Mouse (Mus musculus) CH12.LX (cell line): Measurements from ENCODE around the gene Dhx8. TPM values are rescaled to one million over a fixed set of nuclear protein-coding genes. Genes with fewer than 3 reads are reported as not detected.

Experiments used
- DNase-seq: peaks from one replicate; pipeline ENCODE4 v3.0.0-alpha.2; 2013; ENCODE audit errors: extremely low read depth
- H3K27ac ChIP-seq: 2 replicates; pipeline ENCODE4 v1.5.1; 2012; ENCODE audit warnings: low read depth, mild to moderate bottlenecking, control low read depth, moderate library complexity; ENCODE audit not compliant: insufficient read depth
- H3K27me3 ChIP-seq: replicated peaks from 2 replicates; pipeline ENCODE3; 2012; ENCODE audit warnings: inconsistent platforms
- H3K36me3 ChIP-seq, 2 experiments: replicated peaks in 1 of 2; 2 replicates each; pipeline versions ENCODE3 to v1.6.1; 2012; ENCODE audit warnings: inconsistent platforms in 1 of 2, low read length in 1 of 2, mild to moderate bottlenecking in 1 of 2, mixed read lengths in 1 of 2, moderate library complexity in 1 of 2; ENCODE audit not compliant: control insufficient read depth in 1 of 2, insufficient read depth in 1 of 2
- H3K4me1 ChIP-seq, 2 experiments: 2 replicates each; pipeline ENCODE4 v1.6.1; 2012; ENCODE audit warnings: inconsistent platforms in 1 of 2, moderate library complexity in 1 of 2; ENCODE audit not compliant: insufficient read depth in 2 of 2, control insufficient read depth in 1 of 2
- H3K4me2 ChIP-seq: 2 replicates; pipeline ENCODE4 v1.6.1; 2012; ENCODE audit warnings: low read depth, mild to moderate bottlenecking, control low read depth; ENCODE audit not compliant: poor library complexity, insufficient read depth, severe bottlenecking
- H3K4me3 ChIP-seq, 3 experiments: fragments of 150-350 bp in 1 of 3; sonication (generic) in 1 of 3; replicated peaks in 1 of 3; 2 replicates each; pipeline versions ENCODE3 to v1.5.1; 2011 to 2012; ENCODE audit warnings: low read depth in 2 of 3, low read length in 2 of 3, mild to moderate bottlenecking in 2 of 3, moderate library complexity in 2 of 3, control low read depth in 1 of 3, improper control_type of control experiment in 1 of 3, inconsistent platforms in 1 of 3, mixed read lengths in 1 of 3; ENCODE audit not compliant: poor library complexity in 1 of 3
- H3K79me2 ChIP-seq: replicated peaks from 2 replicates; pipeline ENCODE4 v1.6.1; 2012; ENCODE audit warnings: mild to moderate bottlenecking, moderate library complexity; ENCODE audit not compliant: control insufficient read depth, poor library complexity, insufficient read depth, severe bottlenecking; ENCODE audit errors: extremely low read depth
- H3K9ac ChIP-seq: 2 replicates; pipeline ENCODE4 v1.6.1; 2012; ENCODE audit warnings: low read depth, mild to moderate bottlenecking, control low read depth, moderate library complexity; ENCODE audit not compliant: insufficient read depth
- H3K9me3 ChIP-seq: replicated peaks from 2 replicates; pipeline ENCODE3; 2012; ENCODE audit warnings: low read length, inconsistent platforms, mixed read lengths
- CHD1 ChIP-seq: IDR thresholded peaks from 2 replicates; pipeline ENCODE4 v1.6.1; 2012; ENCODE audit warnings: low read depth, low read length, improper control_type of control experiment, inconsistent platforms
- CTCF ChIP-seq, 2 experiments: IDR thresholded peaks in 1 of 2; conservative IDR thresholded peaks in 1 of 2; 2 replicates each; pipeline ENCODE4 v1.5.1; 2011 to 2012; ENCODE audit warnings: low read depth in 2 of 2, low read length in 2 of 2, improper control_type of control experiment in 1 of 2, inconsistent platforms in 1 of 2, mild to moderate bottlenecking in 1 of 2, moderate library complexity in 1 of 2
- ELF1 ChIP-seq: IDR thresholded peaks from 2 replicates; pipeline ENCODE4 v1.6.1; 2014; ENCODE audit warnings: low read depth, mild to moderate bottlenecking, inconsistent platforms, low read length, improper control_type of control experiment
- EP300 ChIP-seq: IDR thresholded peaks from 2 replicates; pipeline ENCODE4 v1.6.1; 2011; ENCODE audit warnings: low read length, improper control_type of control experiment
- ETS1 ChIP-seq: conservative IDR thresholded peaks from 2 replicates; pipeline ENCODE4 v1.6.1; 2012; ENCODE audit warnings: low read depth, mild to moderate bottlenecking, inconsistent platforms, low read length, improper control_type of control experiment, moderate library complexity
- GABPA ChIP-seq: IDR thresholded peaks from 2 replicates; pipeline ENCODE4 v1.6.1; 2012; ENCODE audit warnings: low read depth, low read length, improper control_type of control experiment, inconsistent platforms; ENCODE audit not compliant: insufficient replicate concordance
- HCFC1 ChIP-seq: IDR thresholded peaks from 2 replicates; pipeline ENCODE4 v1.6.1; 2012; ENCODE audit warnings: low read depth, mild to moderate bottlenecking, inconsistent platforms, low read length, improper control_type of control experiment
- IRF4 ChIP-seq: IDR thresholded peaks from 2 replicates; pipeline ENCODE4 v1.6.1; 2014; ENCODE audit warnings: low read depth, mild to moderate bottlenecking, inconsistent platforms, low read length, improper control_type of control experiment
- JUN ChIP-seq: IDR thresholded peaks from 2 replicates; pipeline ENCODE4 v1.6.1; 2011; ENCODE audit warnings: low read depth, mild to moderate bottlenecking, low read length, improper control_type of control experiment, moderate library complexity; ENCODE audit not compliant: insufficient read depth
- JUND ChIP-seq: conservative IDR thresholded peaks from 2 replicates; pipeline ENCODE4 v1.6.1; 2011; ENCODE audit warnings: low read depth, low read length, improper control_type of control experiment
- KAT2A ChIP-seq: IDR thresholded peaks from 2 replicates; pipeline ENCODE4 v1.6.1; 2012; ENCODE audit warnings: low read length, improper control_type of control experiment, inconsistent platforms; ENCODE audit not compliant: insufficient replicate concordance
- MAFK ChIP-seq: IDR thresholded peaks from 2 replicates; pipeline ENCODE4 v1.6.1; 2011; ENCODE audit warnings: low read length, improper control_type of control experiment; ENCODE audit not compliant: insufficient replicate concordance
- MAZ ChIP-seq: IDR thresholded peaks from 2 replicates; pipeline ENCODE4 v1.6.1; 2012; ENCODE audit warnings: low read depth, mild to moderate bottlenecking, inconsistent platforms, low read length, improper control_type of control experiment, moderate library complexity
- MXI1 ChIP-seq: IDR thresholded peaks from 2 replicates; pipeline ENCODE4 v1.6.1; 2011; ENCODE audit warnings: mild to moderate bottlenecking, low read depth, low read length, improper control_type of control experiment
- NELFE ChIP-seq: IDR thresholded peaks from 2 replicates; pipeline ENCODE4 v1.6.1; 2011; ENCODE audit warnings: low read depth, low read length, improper control_type of control experiment
- NRF1 ChIP-seq: IDR thresholded peaks from 2 replicates; pipeline ENCODE4 v1.6.1; 2014; ENCODE audit warnings: low read depth, mild to moderate bottlenecking, inconsistent platforms, low read length, improper control_type of control experiment, moderate library complexity
- RAD21 ChIP-seq: IDR thresholded peaks from 2 replicates; pipeline ENCODE4 v1.6.1; 2011; ENCODE audit warnings: low read depth, mild to moderate bottlenecking, low read length, improper control_type of control experiment, moderate library complexity
- RCOR1 ChIP-seq: conservative IDR thresholded peaks from 2 replicates; pipeline ENCODE4 v1.6.1; 2012; ENCODE audit warnings: low read depth, mild to moderate bottlenecking, inconsistent platforms, low read length, improper control_type of control experiment
- SMC3 ChIP-seq: IDR thresholded peaks from 2 replicates; pipeline ENCODE4 v1.6.1; 2011; ENCODE audit warnings: low read depth, low read length, improper control_type of control experiment
- TBP ChIP-seq: conservative IDR thresholded peaks from 2 replicates; pipeline ENCODE4 v1.6.1; 2011; ENCODE audit warnings: low read depth, low read length, improper control_type of control experiment
- TCF12 ChIP-seq: IDR thresholded peaks from 2 replicates; pipeline ENCODE4 v1.6.1; 2014; ENCODE audit warnings: low read depth, mild to moderate bottlenecking, inconsistent platforms, low read length, improper control_type of control experiment
- USF1 ChIP-seq: IDR thresholded peaks from 2 replicates; pipeline ENCODE4 v1.6.1; 2014; ENCODE audit warnings: low read depth, mild to moderate bottlenecking, inconsistent platforms, low read length, improper control_type of control experiment
- ZMIZ1 ChIP-seq: IDR thresholded peaks from 2 replicates; pipeline ENCODE4 v1.6.1; 2012; ENCODE audit warnings: low read depth, mild to moderate bottlenecking, inconsistent platforms, low read length, improper control_type of control experiment
- ZNF384 ChIP-seq: IDR thresholded peaks from 2 replicates; pipeline ENCODE4 v1.6.1; 2012; ENCODE audit warnings: low read depth, low read length, improper control_type of control experiment, inconsistent platforms
- dilution Hi-C: fragments of 300-500 bp; cut with MboI; formaldehyde crosslinking; loops from 2 replicates; pipeline ENCODE4 v1.14.3; 2020; ENCODE audit warnings: low sequenced_read_pairs; ENCODE audit not compliant: extremely low pct_unique_long_range_greater_than_20kb, extremely low pct_ligation_motif_present
- in situ Hi-C: fragments of 300-500 bp; cut with MboI; formaldehyde crosslinking; loops from 3 replicates; pipeline ENCODE4 v1.14.3; 2019; ENCODE audit warnings: low sequenced_read_pairs, low pct_ligation_motif_present, low pct_unique_long_range_greater_than_20kb, mixed read lengths
- polyA plus RNA-seq: library from polyadenylated mRNA; unstranded; fragments of >175 nt; gene quantifications from 2 replicates; pipeline ENCODE4 v1.2.1, GENCODE M21; 2012; ENCODE audit warnings: low read depth; ENCODE audit not compliant: insufficient read length
- total RNA-seq, 2 experiments: library from RNA; depleted of rRNA; stranded (reverse); fragments of 300-350 nt in 1 of 2; fragments of >200 nt in 1 of 2; gene quantifications; 2 replicates each; pipeline ENCODE4 v1.2.3; 2012 to 2014

The Dhx8 gene
- total and polyA plus RNA-seq, 3 experiments = 24.3 to 61.7 (median 33.4) TPM

DNA sequence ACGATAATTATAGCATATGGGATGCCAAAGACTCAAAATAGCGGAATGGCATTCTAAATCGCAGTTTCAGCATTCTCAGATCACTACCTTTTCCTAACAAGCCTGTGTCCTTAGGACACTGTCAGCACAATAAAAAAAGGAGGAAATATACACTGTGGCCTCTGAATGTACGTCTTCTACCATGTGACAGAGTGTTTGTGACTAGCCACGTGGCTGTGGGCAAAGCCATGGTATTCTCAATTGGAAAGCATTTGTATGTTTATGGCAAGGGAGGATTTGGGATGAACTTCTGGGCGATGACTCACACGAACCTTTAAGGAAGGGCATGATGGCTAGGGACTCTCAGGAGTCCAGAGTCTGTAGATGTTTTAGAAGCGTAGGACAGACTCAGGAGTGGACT lies 7.7 kb upstream of the Dhx8 start:
- Histone ChIP-seq H3K9ac (no peak overlapping the region), H3K27me3 (peaks cover 5% of the 10 kb centered on the region), H3K4me2 (no peak overlapping the region), H3K9me3 (no peaks in the 10 kb centered on the region), H3K4me3 (no peak overlapping the region), H3K36me3 (no peaks in the 10 kb centered on the region), H3K27ac (no peak overlapping the region), H3K4me1 (peaks cover 3 to 4% of the 10 kb centered on the region in 2 experiments; a peak in 3 of 4 replicates), H3K79me2 (no peaks in the 10 kb centered on the region)
- dilution Hi-C loops = no loop called here
- TF ChIP-seq JUND (no peak), ZMIZ1 (no peak), ZNF384 (no peak), RCOR1 (no peak), TBP (no peak), CTCF (conservative IDR thresholded peaks at IDR 0.05 in 1 of 2, IDR thresholded peaks at IDR 0.05 in 1 of 2; ENCODE audit: low read depth in 2 of 2, low read length in 2 of 2) (no peak), ELF1 (no peak), MAZ (no peak), HCFC1 (no peak), NRF1 (no peak), KAT2A (no peak), IRF4 (no peak), SMC3 (no peak), RAD21 (no peak), MXI1 (no peak), JUN (no peak), MAFK (no peak), TCF12 (no peak), NELFE (no peak), ETS1 (no peak)
- DNase-seq = no peak
- in situ Hi-C loops = no loop called here

DNA sequence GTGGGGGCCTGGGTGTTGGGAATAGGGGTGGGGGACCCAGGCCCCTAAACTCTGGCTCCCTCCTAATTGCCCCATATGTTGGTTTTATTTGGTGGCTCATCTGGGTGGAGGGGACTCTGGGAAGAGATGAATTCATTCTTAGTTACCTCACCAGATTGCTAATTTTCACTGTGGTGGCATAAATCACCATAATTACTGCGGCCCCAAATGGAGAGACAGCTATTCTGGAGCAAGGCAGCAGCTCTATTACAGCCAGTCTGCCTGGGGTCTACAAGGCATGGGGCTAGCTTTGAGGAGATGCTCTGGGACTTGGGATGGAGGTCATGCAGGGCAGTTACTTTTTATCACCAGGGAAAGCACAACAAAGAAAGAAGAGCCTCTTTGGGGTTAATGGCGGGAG lies 6.0 kb upstream of the Dhx8 start:
- dilution Hi-C loops = no loop called here
- H3K36me3 ChIP-seq = no peaks in the 10 kb centered on the region

More for the DNA sequence above, 6.0 kb upstream of the Dhx8 start:
- no peak overlapping the region for H3K4me3 ChIP-seq
- no peaks in the 10 kb centered on the region for H3K9me3 ChIP-seq
- in situ Hi-C loops = no loop called here
- DNase-seq = no peak
- no peak overlapping the region for H3K9ac ChIP-seq
- no peak overlapping the region for H3K27ac ChIP-seq
- H3K4me2 ChIP-seq = no peak overlapping the region
- H3K4me1 ChIP-seq = peaks cover 2 to 4% of the 10 kb centered on the region in 2 experiments; a peak in 3 of 4 replicates
- TF ChIP-seq USF1 (no peak), JUND (no peak), CHD1 (no peak), CTCF (conservative IDR thresholded peaks at IDR 0.05 in 1 of 2, IDR thresholded peaks at IDR 0.05 in 1 of 2; ENCODE audit: low read depth in 2 of 2, low read length in 2 of 2) (no peak), GABPA (no peak), KAT2A (no peak), EP300 (no peak)
- peaks cover 2% of the 10 kb centered on the region for H3K27me3 ChIP-seq
- H3K79me2 ChIP-seq = no peaks in the 10 kb centered on the region
